Mouse (Mus musculus) heart, embryonic 14.5 days (tissue): ENCODE measurements around the gene Cmtm7. TPM values are rescaled to one million over a fixed set of nuclear protein-coding genes. Genes with fewer than 3 reads are reported as not detected.

Experiments used
- ATAC-seq: fragments of 200-750 bp; cut with Nextera tagmentation; 2 replicates; pipeline ENCODE4 v1.8.0; 2017; ENCODE audit warnings: low read depth, moderate TSS enrichment; ENCODE audit not compliant: insufficient number of reproducible peaks, insufficient read depth, low FRiP score
- H3K27ac ChIP-seq, 2 experiments: fragments of 200-500 bp in 1 of 2; fragments of 300-500 bp in 1 of 2; sonication (generic) in 1 of 2; replicated peaks in 1 of 2; 2 replicates each; pipeline ENCODE4 v1.5.1; 2012 to 2014; ENCODE audit warnings: low read depth in 2 of 2, low read length in 2 of 2, control low read depth in 1 of 2, mild to moderate bottlenecking in 1 of 2, mixed read lengths in 1 of 2; ENCODE audit not compliant: control insufficient read depth in 1 of 2, insufficient read depth in 1 of 2
- H3K27me3 ChIP-seq: fragments of 300-500 bp; sonication (generic); 2 replicates; pipeline ENCODE4 v1.6.1; 2014; ENCODE audit warnings: mild to moderate bottlenecking, low read length, control low read depth; ENCODE audit not compliant: control insufficient read depth, insufficient read depth
- H3K36me3 ChIP-seq: fragments of 300-500 bp; sonication (generic); 2 replicates; pipeline ENCODE4 v1.6.1; 2014; ENCODE audit warnings: mild to moderate bottlenecking, control low read depth, low read length, mixed read lengths; ENCODE audit not compliant: control insufficient read depth, insufficient read depth
- H3K4me1 ChIP-seq, 2 experiments: fragments of 200-500 bp in 1 of 2; fragments of 300-500 bp in 1 of 2; sonication (generic) in 1 of 2; 2 replicates each; pipeline ENCODE4 v1.6.1; 2012 to 2014; ENCODE audit warnings: low read length in 2 of 2, control low read depth in 1 of 2, mixed read lengths in 1 of 2; ENCODE audit not compliant: control insufficient read depth in 2 of 2, insufficient read depth in 2 of 2
- H3K4me2 ChIP-seq: fragments of 300-500 bp; sonication (generic); 2 replicates; pipeline ENCODE4 v1.6.1; 2014; ENCODE audit warnings: mild to moderate bottlenecking, low read length
- H3K4me3 ChIP-seq, 2 experiments: fragments of 200-500 bp in 1 of 2; fragments of 300-500 bp in 1 of 2; sonication (generic) in 1 of 2; 2 replicates each; pipeline ENCODE4 v1.5.1; 2012 to 2014; ENCODE audit warnings: low read length in 2 of 2, mild to moderate bottlenecking in 2 of 2, control low read depth in 1 of 2, low read depth in 1 of 2, moderate library complexity in 1 of 2; ENCODE audit not compliant: control insufficient read depth in 1 of 2, insufficient read depth in 1 of 2
- H3K9ac ChIP-seq: fragments of 300-500 bp; sonication (generic); 2 replicates; pipeline ENCODE4 v1.6.1; 2014; ENCODE audit warnings: mild to moderate bottlenecking, low read length
- H3K9me3 ChIP-seq: fragments of 300-500 bp; sonication (generic); 2 replicates; pipeline ENCODE4 v1.6.1; 2016; ENCODE audit warnings: low read length, control low read depth; ENCODE audit not compliant: control insufficient read depth
- WGBS: fragments of 180-500 bp; shearing (Covaris S2); extraction: QIAGEN DNeasy Blood & Tissue Kit; methylation state at CpG from one replicate; pipeline ENCODE4 v1.1.7; 2014; 5-methylcytosine and 5-hydroxymethylcytosine counted together
- polyA plus RNA-seq: library from polyadenylated mRNA; unstranded; fragments of >200 nt; fragmentation: Nextera tagmentation; extraction: Ambion mirVana; gene quantifications from 2 replicates; pipeline ENCODE4 v1.2.1, GENCODE M21; 2014

The Cmtm7 gene
- polyA plus RNA-seq, 1 experiment from 2014 or later: 122 TPM

GRCm38 (mm10) chr9:114805151-114805671 lies 23.6 kb upstream of the Cmtm7 start:
- Histone ChIP-seq H3K4me3 (no peak overlapping the region), H3K9me3 (no peaks in the 10 kb centered on the region), H3K4me1 (peaks cover 18 to 33% of the 10 kb centered on the region in 2 experiments), H3K27me3 (no peaks in the 10 kb centered on the region), H3K36me3 (no peaks in the 10 kb centered on the region), H3K9ac (no peak overlapping the region), H3K4me2 (peak overlapping the region; percentile 39), H3K27ac (0 out of 4 replicates have a peak overlapping the region, but pooled peaks of 1 of the 2 experiments have one; percentile 31)
- 24% methylated on average over 19 of the region's 19 CpGs for WGBS
- ATAC-seq: 0 out of 2 replicates have a peak, but pooled peaks have one; percentile 60

GRCm38 (mm10) chr9:114802191-114802590 lies 20.5 kb upstream of the Cmtm7 start:
- peaks cover 16 to 24% of the 10 kb centered on the region in 2 experiments for H3K4me1 ChIP-seq
- no peak overlapping the region for H3K4me3 ChIP-seq
- WGBS: 82% methylated on average over 1 of the region's 1 CpGs
- no peaks in the 10 kb centered on the region for H3K36me3 ChIP-seq
- H3K27me3 ChIP-seq: no peaks in the 10 kb centered on the region
- no peak for ATAC-seq
- no peak overlapping the region for H3K9ac ChIP-seq
- no peak overlapping the region for H3K4me2 ChIP-seq
- no peaks in the 10 kb centered on the region for H3K9me3 ChIP-seq
- H3K27ac ChIP-seq: no peak overlapping the region

DNA sequence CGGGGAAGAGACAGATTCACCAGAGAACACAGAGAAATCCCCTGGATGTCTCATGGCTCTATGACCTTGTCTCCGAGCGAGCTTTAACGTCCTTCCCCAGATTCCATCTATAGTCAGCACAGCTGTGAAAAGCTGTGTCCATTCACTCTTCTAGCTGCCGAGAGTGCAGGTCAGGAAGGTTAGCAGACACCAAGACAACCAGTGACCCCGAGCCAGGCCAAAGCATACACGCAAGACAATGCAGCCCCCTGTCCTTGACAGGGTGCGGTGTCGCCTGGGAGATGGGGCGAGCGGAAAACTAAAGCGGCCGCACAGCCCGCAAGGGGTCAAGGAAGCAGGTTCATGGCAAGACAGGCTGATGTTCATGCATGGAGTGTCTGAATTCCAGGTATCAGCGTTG lies 19.6 kb upstream of the Cmtm7 start:
- no peak overlapping the region for H3K9ac ChIP-seq
- no peak overlapping the region for H3K4me2 ChIP-seq

GRCm38 (mm10) chr9:114799498-114800107 lies 17.9 kb upstream of the Cmtm7 start:
- WGBS: 56% methylated on average over 10 of the region's 10 CpGs

More for the DNA sequence above, 19.6 kb upstream of the Cmtm7 start:
- peaks cover 12 to 19% of the 10 kb centered on the region in 2 experiments for H3K4me1 ChIP-seq
- no peak overlapping the region for H3K27ac ChIP-seq
- H3K27me3 ChIP-seq: no peaks in the 10 kb centered on the region
- no peaks in the 10 kb centered on the region for H3K36me3 ChIP-seq
- WGBS: 55% methylated on average over 15 of the region's 15 CpGs
- no peaks in the 10 kb centered on the region for H3K9me3 ChIP-seq
- H3K4me3 ChIP-seq: no peak overlapping the region
- no peak for ATAC-seq

DNA sequence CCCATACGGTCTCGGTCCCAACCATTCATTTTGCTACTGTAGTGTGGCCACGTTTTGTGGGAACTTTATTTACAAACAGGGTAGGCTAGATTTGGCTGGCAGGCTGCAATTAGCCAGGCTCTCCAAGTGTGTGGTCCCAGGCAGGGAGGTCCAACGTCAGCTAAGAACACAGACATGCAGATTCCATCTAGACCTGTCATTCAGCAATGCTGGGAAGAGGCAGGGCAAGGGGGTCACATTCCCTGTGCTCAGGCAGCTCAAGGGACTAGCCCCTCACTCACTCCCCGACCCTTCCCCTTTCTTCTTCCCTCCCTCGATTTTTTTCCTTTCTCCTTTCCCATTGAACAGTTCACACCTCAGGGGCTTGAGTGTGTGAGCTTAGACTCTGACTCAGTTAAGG lies 17.2 kb upstream of the Cmtm7 start:
- WGBS: 55% methylated on average over 6 of the region's 6 CpGs
- Histone ChIP-seq H3K9ac (no peak overlapping the region), H3K27ac (no peak overlapping the region)

More at GRCm38 (mm10) chr9:114799498-114800107, 17.9 kb upstream of the Cmtm7 start:
- Histone ChIP-seq H3K27ac (no peak overlapping the region), H3K36me3 (no peaks in the 10 kb centered on the region), H3K27me3 (no peaks in the 10 kb centered on the region), H3K4me2 (no peak overlapping the region), H3K4me3 (no peak overlapping the region), H3K9me3 (no peaks in the 10 kb centered on the region), H3K4me1 (peaks cover 3 to 5% of the 10 kb centered on the region in 2 experiments; a peak in 2 of 4 replicates), H3K9ac (no peak overlapping the region)
- no peak for ATAC-seq

GRCm38 (mm10) chr9:114797329-114798004 lies 15.8 kb upstream of the Cmtm7 start:
- no peaks in the 10 kb centered on the region for H3K9me3 ChIP-seq
- no peak overlapping the region for H3K4me3 ChIP-seq
- no peak overlapping the region for H3K4me2 ChIP-seq
- no peak overlapping the region for H3K9ac ChIP-seq
- H3K4me1 ChIP-seq: peaks cover 2 to 4% of the 10 kb centered on the region in 2 experiments; a peak in 1 of 4 replicates
- H3K27me3 ChIP-seq: no peaks in the 10 kb centered on the region
- WGBS: 54% methylated on average over 11 of the region's 11 CpGs
- H3K36me3 ChIP-seq: no peaks in the 10 kb centered on the region
- peak; percentile 67; the same call in 1 of the 2 replicates for ATAC-seq
- no peak overlapping the region for H3K27ac ChIP-seq

More for the DNA sequence above, 17.2 kb upstream of the Cmtm7 start:
- Histone ChIP-seq H3K4me1 (peaks cover 2 to 4% of the 10 kb centered on the region in 2 experiments; a peak in 1 of 4 replicates), H3K9me3 (no peaks in the 10 kb centered on the region), H3K4me3 (no peak overlapping the region), H3K36me3 (no peaks in the 10 kb centered on the region), H3K27me3 (no peaks in the 10 kb centered on the region), H3K4me2 (no peak overlapping the region)
- ATAC-seq: no peak

- no peak overlapping the region for H3K9ac ChIP-seq
- no peaks in the 10 kb centered on the region for H3K36me3 ChIP-seq
- ATAC-seq: no peak
- H3K9me3 ChIP-seq: no peaks in the 10 kb centered on the region
- peaks cover 2 to 4% of the 10 kb centered on the region in 2 experiments; a peak in 2 of 4 replicates for H3K4me1 ChIP-seq
- no peak overlapping the region for H3K4me3 ChIP-seq
- H3K4me2 ChIP-seq: no peak overlapping the region
- WGBS: 29% methylated on average over 11 of the region's 11 CpGs
- no peaks in the 10 kb centered on the region for H3K27me3 ChIP-seq
- H3K27ac ChIP-seq: no peak overlapping the region
Observed at GRCm38 (mm10) chr9:114796473-114797050, 14.9 kb upstream of the Cmtm7 start.
